Mouse (Mus musculus) adrenal gland, postnatal 10 days (tissue): Measurements from ENCODE around the gene Nrg3. TPM values are rescaled to one million over a fixed set of nuclear protein-coding genes. Genes with fewer than 3 reads are reported as not detected.

Experiments used
- DNase-seq: peaks from one replicate; pipeline ENCODE4 v3.0.0; 2021; ENCODE audit warnings: mixed read lengths
- total RNA-seq, 2 experiments: library from RNA; stranded (reverse); gene quantifications; 2 replicates each; pipeline ENCODE4 v1.2.3; 2021

The Nrg3 gene
- total RNA-seq, 2 experiments from 2014 or later: 3.1 to 4.3 TPM

GRCm38 (mm10) chr14:38959367-38959766 is 513.5 kb downstream of the Nrg3 start:
- DNase-seq: no peak

- DNase-seq: no peak
Measured at GRCm38 (mm10) chr14:38937481-38937880, 535.4 kb downstream of the Nrg3 start.

- no peak for DNase-seq
Measured at GRCm38 (mm10) chr14:38936483-38937054, 536.3 kb downstream of the Nrg3 start.

- DNase-seq: no peak
Measured at GRCm38 (mm10) chr14:38923652-38924051, 549.2 kb downstream of the Nrg3 start.

- no peak for DNase-seq
Measured at GRCm38 (mm10) chr14:38920800-38921199, 552.1 kb downstream of the Nrg3 start.

GRCm38 (mm10) chr14:38870591-38870990 is 602.3 kb downstream of the Nrg3 start:
- no peak for DNase-seq

- no peak for DNase-seq
Measured at GRCm38 (mm10) chr14:38847566-38847965, 625.3 kb downstream of the Nrg3 start.

GRCm38 (mm10) chr14:38847091-38847490 is 625.8 kb downstream of the Nrg3 start:
- DNase-seq: no peak

GRCm38 (mm10) chr14:38835006-38835405 is 637.9 kb downstream of the Nrg3 start:
- DNase-seq: no peak

GRCm38 (mm10) chr14:38824891-38825290 is 648.0 kb downstream of the Nrg3 start:
- DNase-seq: no peak

- no peak for DNase-seq
Measured at GRCm38 (mm10) chr14:38797027-38797426, 675.9 kb downstream of the Nrg3 start.

GRCm38 (mm10) chr14:38775291-38776116 is 697.4 kb downstream of the Nrg3 start:
- no peak for DNase-seq

GRCm38 (mm10) chr14:38774811-38775210 is 698.1 kb downstream of the Nrg3 start:
- no peak for DNase-seq

- no peak for DNase-seq
Measured at GRCm38 (mm10) chr14:38730465-38730864, 742.4 kb downstream of the Nrg3 start.

- no peak for DNase-seq
Measured at GRCm38 (mm10) chr14:38703894-38704293, 769.0 kb downstream of the Nrg3 start.

GRCm38 (mm10) chr14:38702596-38703393 is 770.1 kb downstream of the Nrg3 start:
- no peak for DNase-seq

- DNase-seq: no peak
Measured at GRCm38 (mm10) chr14:38701413-38701812, 771.5 kb downstream of the Nrg3 start.

- DNase-seq: no peak
Measured at GRCm38 (mm10) chr14:38700972-38701371, 771.9 kb downstream of the Nrg3 start.

- no peak for DNase-seq
Measured at GRCm38 (mm10) chr14:38659973-38660372, 812.9 kb downstream of the Nrg3 start.

- DNase-seq: no peak
Measured at GRCm38 (mm10) chr14:38637070-38637469, 835.8 kb downstream of the Nrg3 start.

GRCm38 (mm10) chr14:38630114-38630513 is 842.8 kb downstream of the Nrg3 start:
- DNase-seq: no peak

GRCm38 (mm10) chr14:38629671-38630070 is 843.2 kb downstream of the Nrg3 start:
- DNase-seq: no peak
